Mouse (Mus musculus) midbrain, embryonic 13.5 days (tissue): ENCODE measurements at regions not wholly inside any gene's neighbourhood (a gene's known extent, or its start where the extent isn't known, plus 50 kb on each side); places are given as distances from the start of the nearest gene placed in this dataset.

Experiments used
- ATAC-seq: fragments of 200-750 bp; cut with Nextera tagmentation; 2 replicates; pipeline ENCODE4 v1.8.0; 2017; ENCODE audit warnings: mild to moderate bottlenecking, moderate TSS enrichment, moderate library complexity
- H3K27ac ChIP-seq: fragments of 300-500 bp; sonication (generic); 2 replicates; pipeline ENCODE4 v1.5.1; 2015; ENCODE audit warnings: inconsistent platforms, mild to moderate bottlenecking, moderate library complexity
- H3K27me3 ChIP-seq: fragments of 300-500 bp; sonication (generic); 2 replicates; pipeline ENCODE4 v1.6.1; 2015; ENCODE audit warnings: mild to moderate bottlenecking, inconsistent platforms
- H3K36me3 ChIP-seq: fragments of 300-500 bp; sonication (generic); 2 replicates; pipeline ENCODE4 v1.6.1; 2015; ENCODE audit warnings: mild to moderate bottlenecking, inconsistent platforms
- H3K4me1 ChIP-seq: fragments of 300-500 bp; sonication (generic); replicated peaks from 2 replicates; pipeline ENCODE4 v1.6.1; 2015; ENCODE audit warnings: inconsistent platforms
- H3K4me2 ChIP-seq: fragments of 300-500 bp; sonication (generic); replicated peaks from 2 replicates; pipeline ENCODE4 v1.6.1; 2015; ENCODE audit warnings: moderate library complexity, mild to moderate bottlenecking, inconsistent platforms
- H3K4me3 ChIP-seq: fragments of 300-500 bp; sonication (generic); replicated peaks from 2 replicates; pipeline ENCODE4 v1.5.1; 2015; ENCODE audit warnings: mild to moderate bottlenecking, inconsistent platforms
- H3K9ac ChIP-seq: fragments of 300-500 bp; sonication (generic); replicated peaks from 2 replicates; pipeline ENCODE4 v1.6.1; 2015; ENCODE audit warnings: mild to moderate bottlenecking, inconsistent platforms
- H3K9me3 ChIP-seq: fragments of 300-500 bp; sonication (generic); 2 replicates; pipeline ENCODE4 v1.6.1; 2016; ENCODE audit warnings: mild to moderate bottlenecking, inconsistent platforms
- WGBS: fragments of 180-500 bp; shearing (Covaris S2); methylation state at CpG from one replicate; pipeline ENCODE4 v1.1.7; 2015; 5-methylcytosine and 5-hydroxymethylcytosine counted together

GRCm38 (mm10) chr3:48207950-48208349, 1549.2 kb downstream of the Pcdh18 start:
- Histone ChIP-seq H3K27me3 (no peaks in the 10 kb centered on the region), H3K27ac (no peak overlapping the region), H3K4me1 (no peaks in the 10 kb centered on the region), H3K9ac (no peak overlapping the region), H3K4me3 (no peak overlapping the region), H3K4me2 (no peak overlapping the region), H3K36me3 (no peaks in the 10 kb centered on the region), H3K9me3 (no peaks in the 10 kb centered on the region)
- ATAC-seq: no peak
- 93% methylated on average over 2 of the region's 2 CpGs for WGBS

GRCm38 (mm10) chr3:48194300-48194699, 1562.8 kb downstream of the Pcdh18 start:
- Histone ChIP-seq H3K4me1 (no peaks in the 10 kb centered on the region), H3K36me3 (no peaks in the 10 kb centered on the region), H3K27ac (no peak overlapping the region), H3K27me3 (no peaks in the 10 kb centered on the region), H3K9me3 (no peaks in the 10 kb centered on the region), H3K9ac (no peak overlapping the region), H3K4me3 (no peak overlapping the region), H3K4me2 (no peak overlapping the region)
- 74% methylated on average over 3 of the region's 3 CpGs for WGBS
- no peak for ATAC-seq

DNA sequence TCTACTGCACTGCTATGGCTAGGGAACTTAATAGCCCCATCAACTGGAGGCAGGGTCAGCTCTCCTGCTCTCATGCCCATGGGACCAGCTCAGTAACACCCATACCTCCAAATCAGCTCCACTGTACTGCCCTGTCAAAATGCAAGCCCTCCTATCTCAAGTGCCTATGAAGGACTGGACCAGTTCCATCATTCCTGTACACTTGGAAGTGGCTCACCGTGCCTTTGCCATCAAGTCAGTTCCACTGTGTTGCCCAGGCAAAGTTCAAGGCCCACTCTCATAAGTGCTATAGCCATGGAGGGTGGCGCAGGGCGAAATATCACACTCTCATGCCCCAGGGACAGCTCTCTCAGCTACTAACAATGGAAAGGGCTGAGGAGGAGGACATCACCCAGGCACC, 1612.2 kb downstream of the Pcdh18 start:
- WGBS: 93% methylated on average over 3 of the region's 3 CpGs
- no peaks in the 10 kb centered on the region for H3K4me1 ChIP-seq
- H3K9me3 ChIP-seq: no peaks in the 10 kb centered on the region
- H3K27me3 ChIP-seq: no peaks in the 10 kb centered on the region
- H3K4me3 ChIP-seq: no peak overlapping the region
- no peak overlapping the region for H3K27ac ChIP-seq
- H3K4me2 ChIP-seq: no peak overlapping the region
- H3K9ac ChIP-seq: no peak overlapping the region
- 0 out of 2 replicates have a peak, but pooled peaks have one; percentile 30 for ATAC-seq
- H3K36me3 ChIP-seq: no peaks in the 10 kb centered on the region

- 71% methylated on average over 4 of the region's 4 CpGs for WGBS
- Histone ChIP-seq H3K27ac (no peak overlapping the region), H3K36me3 (no peaks in the 10 kb centered on the region)
Observed at GRCm38 (mm10) chr3:48134938-48135337, 1622.2 kb downstream of the Pcdh18 start.

GRCm38 (mm10) chr3:48124263-48124662, 1632.9 kb downstream of the Pcdh18 start:
- Histone ChIP-seq H3K27me3 (no peaks in the 10 kb centered on the region), H3K4me1 (no peaks in the 10 kb centered on the region), H3K36me3 (no peaks in the 10 kb centered on the region), H3K4me2 (no peak overlapping the region), H3K9me3 (no peaks in the 10 kb centered on the region), H3K27ac (no peak overlapping the region), H3K4me3 (no peak overlapping the region), H3K9ac (no peak overlapping the region)
- ATAC-seq: no peak
- WGBS: 50% methylated on average over 1 of the region's 1 CpGs

More at GRCm38 (mm10) chr3:48134938-48135337, 1622.2 kb downstream of the Pcdh18 start:
- H3K27me3 ChIP-seq: no peaks in the 10 kb centered on the region
- no peak overlapping the region for H3K4me3 ChIP-seq
- H3K4me1 ChIP-seq: no peaks in the 10 kb centered on the region
- H3K9me3 ChIP-seq: no peaks in the 10 kb centered on the region
- no peak overlapping the region for H3K4me2 ChIP-seq
- H3K9ac ChIP-seq: no peak overlapping the region
- ATAC-seq: no peak

- Histone ChIP-seq H3K36me3 (no peaks in the 10 kb centered on the region), H3K9me3 (no peaks in the 10 kb centered on the region), H3K4me2 (no peak overlapping the region), H3K27me3 (no peaks in the 10 kb centered on the region), H3K4me1 (no peaks in the 10 kb centered on the region), H3K27ac (no peak overlapping the region), H3K9ac (no peak overlapping the region), H3K4me3 (no peak overlapping the region)
- ATAC-seq: no peak
- WGBS: 92% methylated on average over 1 of the region's 1 CpGs
Observed at GRCm38 (mm10) chr3:48100847-48101246, 1652.8 kb upstream of the Pabpc4l start.

DNA sequence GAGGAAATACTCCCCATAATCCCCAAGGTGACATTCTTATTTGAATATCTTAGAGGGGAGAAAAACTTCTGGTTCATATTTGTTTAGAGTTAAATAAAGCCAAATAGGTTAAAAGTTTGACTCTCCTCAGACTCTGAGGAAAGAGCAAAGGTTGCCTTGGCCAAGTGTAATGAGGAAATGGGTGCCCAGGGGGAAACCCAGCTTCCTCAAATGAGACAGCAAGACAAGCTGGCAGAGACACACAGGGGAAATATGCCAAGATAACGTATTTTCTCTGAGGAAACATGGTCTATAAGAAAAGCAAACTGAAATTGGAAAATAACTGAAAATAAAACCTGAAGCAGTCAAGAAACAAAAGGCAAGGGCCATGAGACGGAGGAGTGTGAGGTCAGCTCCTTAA, 1632.6 kb upstream of the Pabpc4l start:
- 79% methylated on average over 2 of the region's 2 CpGs for WGBS
- no peak overlapping the region for H3K4me2 ChIP-seq
- ATAC-seq: no peak
- H3K27me3 ChIP-seq: no peaks in the 10 kb centered on the region
- H3K27ac ChIP-seq: no peak overlapping the region
- no peaks in the 10 kb centered on the region for H3K9me3 ChIP-seq
- H3K9ac ChIP-seq: no peak overlapping the region
- H3K36me3 ChIP-seq: no peaks in the 10 kb centered on the region
- no peak overlapping the region for H3K4me3 ChIP-seq
- H3K4me1 ChIP-seq: no peaks in the 10 kb centered on the region

GRCm38 (mm10) chr3:48075306-48075705, 1627.3 kb upstream of the Pabpc4l start:
- Histone ChIP-seq H3K4me3 (no peak overlapping the region), H3K27me3 (no peaks in the 10 kb centered on the region), H3K4me1 (no peaks in the 10 kb centered on the region), H3K27ac (no peak overlapping the region), H3K36me3 (no peaks in the 10 kb centered on the region), H3K9me3 (no peaks in the 10 kb centered on the region), H3K4me2 (no peak overlapping the region), H3K9ac (no peak overlapping the region)
- no peak for ATAC-seq
- WGBS: 69% methylated on average over 2 of the region's 2 CpGs

- H3K9ac ChIP-seq: no peak overlapping the region
- no peak overlapping the region for H3K4me3 ChIP-seq
- 47% methylated on average over 1 of the region's 1 CpGs for WGBS
- no peaks in the 10 kb centered on the region for H3K9me3 ChIP-seq
- no peaks in the 10 kb centered on the region for H3K36me3 ChIP-seq
- no peak overlapping the region for H3K27ac ChIP-seq
- ATAC-seq: no peak
- H3K27me3 ChIP-seq: no peaks in the 10 kb centered on the region
- H3K4me2 ChIP-seq: no peak overlapping the region
- H3K4me1 ChIP-seq: no peaks in the 10 kb centered on the region
Observed at GRCm38 (mm10) chr3:48068628-48069027, 1620.6 kb upstream of the Pabpc4l start.
